Mouse (Mus musculus): ENCODE data around the gene Shox2.

DNA sequence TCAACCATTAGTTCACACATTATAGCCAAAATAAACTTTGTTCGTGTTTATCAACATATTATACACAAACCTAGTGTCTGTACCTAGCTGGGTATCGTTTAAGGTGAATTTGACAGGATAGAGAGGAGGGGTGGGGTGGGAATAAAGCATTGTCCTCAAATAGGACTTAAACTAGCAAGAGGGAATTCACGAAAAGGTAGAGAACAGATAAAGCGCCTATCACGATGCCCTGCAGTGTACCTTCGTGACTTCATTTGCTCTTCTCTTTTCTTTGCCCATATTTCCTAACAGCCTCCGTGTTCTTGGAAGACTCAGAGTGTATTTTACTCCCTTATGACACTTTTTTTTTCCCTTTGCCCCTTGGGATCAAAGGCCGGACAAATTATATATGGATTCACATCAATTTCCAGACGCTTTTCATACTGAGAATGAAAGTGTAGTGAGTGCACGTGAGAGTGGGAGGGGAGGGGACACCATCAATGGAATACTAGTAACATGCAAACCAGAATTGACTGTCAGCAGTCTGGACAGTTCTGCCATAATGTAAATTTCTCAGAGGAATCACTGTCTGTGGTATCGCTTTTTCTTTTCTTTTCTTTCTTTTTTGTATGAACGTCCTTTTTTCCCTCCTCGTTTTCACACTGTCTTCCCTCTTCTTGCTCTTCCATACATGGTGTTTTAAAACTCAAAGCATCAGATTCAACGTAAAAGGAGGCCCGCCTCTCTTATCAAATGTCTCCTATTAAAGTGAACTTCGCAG lies 9.2 kb downstream of the Shox2 start:
- TF ChIP-seq CTCF (IDR thresholded peaks at IDR 0.05; ENCODE audit: low read depth) (no peak), EP300 (optimal IDR thresholded peaks at IDR 0.05) (no peak)

Measured in stomach, postnatal 0 days (tissue).